Mouse (Mus musculus) erythroblast, adult 5-6 weeks (primary cell): ENCODE results near the gene Gcnt2. TPM values are rescaled to one million over a fixed set of nuclear protein-coding genes. Genes with fewer than 3 reads are reported as not detected.
"Not testable (repeated sequence)": the region's sequence is repeated elsewhere in the genome, so short reads cannot be mapped to it uniquely, and the experiment has no call there.

ENCODE experiments used
- ATAC-seq: replicated peaks from 2 replicates; pipeline ENCODE4 v1.8.0; 2016; ENCODE audit warnings: moderate number of reproducible peaks, mild to moderate bottlenecking, moderate TSS enrichment, inconsistent platforms; ENCODE audit not compliant: poor library complexity, low FRiP score, severe bottlenecking
- total RNA-seq, 2 experiments: library from RNA; stranded (forward) in 1 of 2; stranded (reverse) in 1 of 2; fragments of 150-400 nt in 1 of 2; fragments of 200-764, 138-1000 nt in 1 of 2; gene quantifications; 2 replicates each; pipeline versions ENCODE4 v1.2.3 to v1.2.4; 2015 to 2017; ENCODE audit warnings: low replicate concordance in 2 of 2

Gene Gcnt2
- total RNA-seq, 2 experiments from 2014 or later: 2.2 to 8.6 TPM

- ATAC-seq: peak; percentile 76
These were observed 118.1 kb downstream of the Gcnt2 start for GRCm38 (mm10) chr13:40977609-40978008.

DNA sequence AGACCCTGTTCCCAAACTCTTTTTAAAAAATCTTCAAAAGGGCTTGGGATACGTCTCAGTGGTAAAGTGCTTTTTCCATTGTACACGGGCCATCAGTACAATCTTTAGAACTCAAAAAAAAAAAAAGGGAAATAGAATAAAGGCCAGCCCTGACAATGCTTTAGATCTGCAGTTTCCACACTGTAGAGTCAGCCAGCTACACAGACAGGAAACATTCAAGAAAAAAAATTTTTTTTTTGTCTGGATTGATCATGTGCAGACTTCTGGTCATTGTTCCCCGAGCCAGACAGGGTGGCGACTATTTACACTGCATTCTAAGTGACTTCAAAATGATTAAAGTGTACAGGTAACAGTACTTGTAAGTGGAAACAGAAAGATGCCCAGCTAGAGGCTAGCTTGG is 119.1 kb downstream of the Gcnt2 start:
- no peak for ATAC-seq

DNA sequence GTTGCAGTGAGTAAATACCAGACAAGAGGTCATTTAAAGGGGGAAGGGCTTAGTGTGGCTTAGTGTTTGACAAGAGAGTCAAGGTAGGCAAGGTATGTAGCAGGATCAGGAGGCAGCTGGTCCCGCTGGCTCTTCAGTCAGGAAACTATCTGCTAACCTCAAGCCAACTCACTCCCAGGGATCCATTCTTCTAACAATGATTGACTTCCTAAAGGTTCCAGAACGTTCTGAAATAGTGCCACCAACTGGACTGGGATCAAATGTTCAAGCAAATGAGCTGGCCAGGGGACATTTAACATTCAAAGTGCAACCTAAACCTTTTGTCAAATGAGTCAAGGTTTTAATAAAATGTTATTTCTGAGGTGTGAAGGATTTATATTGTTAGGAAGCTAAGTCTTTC is 119.8 kb downstream of the Gcnt2 start:
- ATAC-seq: no peak

DNA sequence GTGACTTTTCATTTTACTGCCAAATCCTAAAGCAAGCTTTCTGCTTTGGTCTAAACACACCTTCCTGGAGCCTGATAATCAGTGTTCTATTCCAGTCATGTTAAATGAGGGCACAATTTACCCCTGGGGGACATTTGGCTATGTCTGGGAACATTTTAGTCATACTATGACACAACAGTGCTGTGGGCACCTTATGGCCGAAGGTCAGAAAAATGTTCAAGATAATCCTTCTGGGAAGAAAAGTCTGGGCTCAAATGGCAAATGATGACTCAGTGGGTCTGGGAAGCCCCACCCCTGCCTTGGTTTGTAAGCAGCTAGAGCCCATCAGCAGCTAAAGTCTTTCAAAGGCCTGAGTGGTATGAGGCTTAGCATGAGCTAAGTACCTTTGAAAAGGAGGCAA is 123.2 kb downstream of the Gcnt2 start:
- no peak for ATAC-seq

GRCm38 (mm10) chr13:40986081-40986480 is 126.5 kb downstream of the Gcnt2 start:
- 0 out of 2 replicates have a peak, but pooled peaks have one; percentile 44 for ATAC-seq

DNA sequence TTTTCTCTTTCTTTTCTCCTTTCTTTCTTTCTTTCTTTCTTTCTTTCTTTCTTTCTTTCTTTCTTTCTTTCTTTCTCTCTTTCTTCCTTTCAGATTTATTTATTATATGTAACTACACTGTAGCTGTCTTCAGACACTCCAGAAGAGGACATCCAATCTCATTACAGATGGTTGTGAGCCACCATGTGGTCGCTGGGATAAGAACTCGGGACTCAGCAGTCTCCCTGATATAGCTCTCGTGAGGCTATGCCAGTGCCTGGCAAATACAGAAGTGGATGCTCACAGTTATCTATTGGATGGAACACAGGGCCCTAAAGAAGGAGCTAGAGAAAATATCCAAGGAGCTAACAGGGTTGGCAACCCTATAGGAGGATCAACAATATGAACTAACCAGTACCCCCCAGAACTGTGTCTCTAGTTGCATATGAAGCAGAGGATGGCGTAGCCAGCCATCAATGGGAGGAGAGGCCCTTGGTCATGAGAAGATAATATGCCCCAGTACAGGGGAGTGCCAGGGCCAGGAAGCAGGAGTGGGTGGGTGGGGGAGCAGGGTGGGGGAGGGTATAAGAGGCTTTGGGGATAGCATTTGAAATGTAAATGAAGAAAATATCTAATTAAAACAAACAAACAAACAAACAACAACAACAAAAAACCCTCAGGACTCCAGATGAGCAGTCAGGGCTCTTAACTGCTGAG is 128.2 kb downstream of the Gcnt2 start:
- ATAC-seq: peak; percentile 69; the same call in 1 of the 2 replicates

GRCm38 (mm10) chr13:40988418-40988817 is 128.9 kb downstream of the Gcnt2 start:
- ATAC-seq: peak; percentile 86

DNA sequence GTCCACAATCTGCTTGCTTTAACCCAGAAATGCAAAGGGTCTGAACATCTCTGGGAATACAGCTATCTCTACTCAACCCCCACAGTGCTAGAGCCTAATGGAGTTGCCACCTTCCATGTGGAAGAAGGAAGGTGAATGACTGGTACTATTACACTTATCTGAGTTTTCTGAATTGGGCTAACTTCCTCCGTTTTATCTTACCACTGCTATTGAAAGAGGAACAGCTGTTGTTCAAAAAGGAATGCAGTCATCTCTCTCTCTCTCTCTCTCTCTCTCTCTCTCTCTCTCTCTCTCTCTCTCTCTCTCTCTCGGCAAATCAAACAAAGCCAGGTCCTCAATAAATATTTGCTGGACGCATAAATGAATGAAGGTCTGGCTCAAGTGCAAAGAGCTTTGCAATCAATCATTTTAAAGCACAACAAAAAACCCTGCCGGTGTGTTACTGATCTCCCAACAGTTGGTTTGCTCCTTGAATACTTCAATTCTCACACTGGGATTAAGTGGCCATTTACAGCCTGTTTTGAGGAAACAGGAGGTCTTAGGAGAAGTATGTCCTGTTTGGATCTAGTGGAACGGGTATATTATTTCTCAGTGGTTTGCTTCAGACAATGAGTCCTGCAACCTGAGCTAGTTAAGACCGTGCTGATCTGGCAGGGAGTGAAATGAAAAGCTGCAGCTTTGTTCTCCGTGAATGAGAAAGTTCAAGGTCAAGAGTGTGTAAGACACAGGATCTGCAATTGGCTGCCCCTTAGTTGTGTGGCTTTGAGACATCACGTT is 135.1 kb downstream of the Gcnt2 start:
- ATAC-seq: no peak

DNA sequence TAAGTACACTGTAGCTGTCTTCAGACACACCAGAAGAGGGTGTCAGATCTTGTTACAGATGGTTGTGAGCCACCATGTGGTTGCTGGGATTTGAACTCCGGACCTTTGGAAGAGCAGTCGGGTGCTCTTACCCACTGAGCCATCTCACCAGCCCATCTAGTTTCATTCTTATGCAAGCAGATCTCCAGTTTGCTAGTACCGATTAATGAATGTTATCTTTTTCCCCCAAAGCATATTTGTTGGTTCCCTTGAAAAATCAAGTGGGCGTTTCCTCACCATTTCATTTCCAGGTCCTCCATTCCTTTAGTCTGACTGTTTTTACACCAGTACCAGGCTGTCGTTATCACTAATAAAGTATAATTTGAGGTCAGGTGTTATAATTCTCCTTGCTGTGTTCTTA is 139.0 kb downstream of the Gcnt2 start:
- not testable (repeated sequence) for ATAC-seq

- no peak for ATAC-seq
These were observed 140.8 kb downstream of the Gcnt2 start for GRCm38 (mm10) chr13:41000140-41000925.

- ATAC-seq: peak; percentile 98
These were observed 141.5 kb downstream of the Gcnt2 start, which contains the start of gene Pak1ip1 for GRCm38 (mm10) chr13:41000926-41001639. Gene Pak1ip1 (plus strand): TSS chr13:41001023.

- no peak for ATAC-seq
These were observed 142.4 kb downstream of the Gcnt2 start for GRCm38 (mm10) chr13:41002001-41002400.

GRCm38 (mm10) chr13:41006244-41006643 is 146.7 kb downstream of the Gcnt2 start:
- ATAC-seq: no peak

- no peak for ATAC-seq
These were observed 148.7 kb downstream of the Gcnt2 start for GRCm38 (mm10) chr13:41008271-41008670.

GRCm38 (mm10) chr13:41008946-41009345 is 149.4 kb downstream of the Gcnt2 start:
- ATAC-seq: no peak

Other genes with a start within 250 kb of the Gcnt2 start
- gene Tfap2a, start 121.4 kb upstream of the Gcnt2 start, total RNA-seq (2015; ENCODE audit: low replicate concordance): not detected in 2 replicates
- gene Tfap2a, start 121.4 kb upstream of the Gcnt2 start, total RNA-seq (2017; ENCODE audit: low replicate concordance): not detected in 2 replicates
- 25.0 and 33.0 TPM in 2 replicates for gene Pak1ip1, start 141.3 kb downstream of the Gcnt2 start, total RNA-seq (2015; ENCODE audit: low replicate concordance)
- gene Pak1ip1, start 141.3 kb downstream of the Gcnt2 start, total RNA-seq (2017; ENCODE audit: low replicate concordance): 45.7 and 54.3 TPM in 2 replicates
- gene Tmem14c, start 156.5 kb downstream of the Gcnt2 start, total RNA-seq (2015; ENCODE audit: low replicate concordance): 130 and 145 TPM in 2 replicates
- gene Tmem14c, start 156.5 kb downstream of the Gcnt2 start, total RNA-seq (2017; ENCODE audit: low replicate concordance): 156 and 258 TPM in 2 replicates
- not detected in 2 replicates for gene Mak, start 220.0 kb downstream of the Gcnt2 start, total RNA-seq (2015; ENCODE audit: low replicate concordance)
- under 0.01 TPM in 1 of 2 replicates, not detected in the other for gene Mak, start 220.0 kb downstream of the Gcnt2 start, total RNA-seq (2017; ENCODE audit: low replicate concordance)